Mouse (Mus musculus) forebrain, embryonic 11.5 days (tissue): ENCODE results near the gene Rhod. TPM values are rescaled to one million over a fixed set of nuclear protein-coding genes. Genes with fewer than 3 reads are reported as not detected.
"Not testable (repeated sequence)": the region's sequence is repeated elsewhere in the genome, so short reads cannot be mapped to it uniquely, and the experiment has no call there.

Experiments
- ATAC-seq: fragments of 200-750 bp; cut with Nextera tagmentation; replicated peaks from 2 replicates; pipeline ENCODE4 v1.8.0; 2017; ENCODE audit warnings: moderate TSS enrichment; ENCODE audit not compliant: low FRiP score
- DNase-seq: peaks from one replicate; pipeline ENCODE4 v3.0.0-alpha.2; 2017; ENCODE audit warnings: low spot score
- H3K27ac ChIP-seq: fragments of 300-500 bp; sonication (generic); 2 replicates; pipeline ENCODE4 v1.5.1; 2014; ENCODE audit warnings: low read depth, low read length
- H3K27me3 ChIP-seq: fragments of 300-500 bp; sonication (generic); 2 replicates; pipeline ENCODE4 v1.6.1; 2014; ENCODE audit warnings: mild to moderate bottlenecking, low read length, mixed read lengths; ENCODE audit not compliant: control insufficient read depth, insufficient read depth
- H3K36me3 ChIP-seq: fragments of 300-500 bp; sonication (generic); 2 replicates; pipeline ENCODE4 v1.6.1; 2014; ENCODE audit warnings: mild to moderate bottlenecking, low read length, moderate library complexity, mixed read lengths; ENCODE audit not compliant: control insufficient read depth, insufficient read depth
- H3K4me1 ChIP-seq: fragments of 300-500 bp; sonication (generic); replicated peaks from 2 replicates; pipeline ENCODE4 v1.6.1; 2014; ENCODE audit warnings: low read length, mixed read lengths; ENCODE audit not compliant: control insufficient read depth, insufficient read depth
- H3K4me2 ChIP-seq: fragments of 300-500 bp; sonication (generic); 2 replicates; pipeline ENCODE4 v1.6.1; 2014; ENCODE audit warnings: low read depth, mild to moderate bottlenecking, low read length, moderate library complexity, mixed read lengths; ENCODE audit not compliant: severe bottlenecking
- H3K4me3 ChIP-seq: fragments of 300-500 bp; sonication (generic); 2 replicates; pipeline ENCODE4 v1.5.1; 2014; ENCODE audit warnings: low read depth, low read length
- H3K9ac ChIP-seq: fragments of 300-500 bp; sonication (generic); 2 replicates; pipeline ENCODE4 v1.6.1; 2014; ENCODE audit warnings: low read length
- H3K9me3 ChIP-seq: fragments of 300-500 bp; sonication (generic); 2 replicates; pipeline ENCODE4 v1.6.1; 2016; ENCODE audit warnings: low read length, mixed read lengths; ENCODE audit not compliant: control insufficient read depth
- WGBS: fragments of 180-500 bp; shearing (Covaris S2); extraction: QIAGEN DNeasy Blood & Tissue Kit; methylation state at CpG from one replicate; pipeline ENCODE4 v1.1.7; 2014; 5-methylcytosine and 5-hydroxymethylcytosine counted together
- polyA plus RNA-seq: library from polyadenylated mRNA; unstranded; fragments of >200 nt; fragmentation: Nextera tagmentation; extraction: Ambion mirVana; gene quantifications from 2 replicates; pipeline ENCODE4 v1.2.1, GENCODE M21; 2014

The Rhod gene
- polyA plus RNA-seq, 1 experiment from 2014 or later: 10.9 TPM

- Histone ChIP-seq H3K4me1 (peaks cover 4% of the 10 kb centered on the region; the same call in 1 of the 2 replicates), H3K9me3 (no peaks in the 10 kb centered on the region), H3K27me3 (no peaks in the 10 kb centered on the region), H3K4me2 (peak overlapping the region; percentile 88), H3K4me3 (peak overlapping the region; percentile 100), H3K27ac (peak overlapping the region; percentile 90), H3K9ac (peak overlapping the region; percentile 98), H3K36me3 (no peaks in the 10 kb centered on the region)
- WGBS: 1% methylated on average over 65 of the region's 90 CpGs
- ATAC-seq (peak; percentile 92), DNase-seq (peak; percentile 100)
Measured at GRCm38 (mm10) chr19:4396998-4397797, 42.0 kb downstream of the Rhod start.

DNA sequence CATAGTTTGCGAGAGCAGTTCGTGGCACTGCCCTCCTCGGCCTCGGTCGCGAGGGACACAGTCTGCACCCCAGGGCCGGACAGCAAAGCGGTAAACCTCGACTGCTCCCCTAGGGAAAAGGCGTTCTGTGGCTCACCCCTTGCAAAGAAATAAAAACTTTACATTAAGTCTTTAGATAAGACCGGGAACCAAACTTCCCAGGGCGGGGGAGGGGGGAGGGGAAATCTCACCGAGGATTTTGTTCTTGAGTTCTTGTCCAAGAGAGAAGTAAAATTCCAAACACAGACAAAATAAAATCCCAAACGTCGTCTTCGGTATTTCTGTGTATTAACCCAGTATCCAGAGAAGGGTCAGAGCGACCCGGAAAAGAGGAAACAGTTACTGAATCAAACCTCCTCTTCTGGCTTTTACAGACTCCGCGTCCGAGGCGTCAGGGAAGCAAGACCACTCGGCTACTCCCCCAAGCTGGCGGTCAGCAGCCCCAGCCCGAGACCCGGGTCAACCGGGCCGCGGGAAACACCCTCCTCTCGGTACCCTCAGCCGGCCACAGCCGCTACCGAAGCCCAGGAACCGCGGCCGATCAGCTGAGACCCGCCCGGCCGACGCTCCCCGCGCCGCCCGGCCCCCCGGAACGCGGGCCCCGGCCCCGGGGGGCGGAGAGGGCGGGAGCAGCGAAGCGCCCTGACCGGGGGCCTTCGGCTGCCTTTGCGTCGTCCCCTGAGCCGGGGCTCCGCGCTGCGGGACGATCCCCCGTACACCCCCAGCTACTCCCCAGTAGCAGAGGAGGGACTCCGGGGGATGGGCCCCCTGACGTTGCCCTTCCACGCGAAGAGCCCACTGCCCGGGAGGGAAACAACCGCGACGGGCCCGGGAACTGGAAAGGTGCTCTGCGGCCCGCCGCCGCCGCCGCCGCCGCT is 42.9 kb downstream of the Rhod start:
- ATAC-seq (peak; percentile 54), DNase-seq (peak; percentile 68)
- Histone ChIP-seq H3K4me2 (peak overlapping the region; percentile 55), H3K27ac (peak overlapping the region; percentile 90), H3K9ac (peak overlapping the region; percentile 98), H3K4me1 (peaks cover 4% of the 10 kb centered on the region; the same call in 1 of the 2 replicates), H3K27me3 (no peaks in the 10 kb centered on the region), H3K36me3 (no peaks in the 10 kb centered on the region), H3K4me3 (peak overlapping the region; percentile 100), H3K9me3 (no peaks in the 10 kb centered on the region)
- WGBS: under 1% methylated on average over 79 of the region's 80 CpGs

GRCm38 (mm10) chr19:4387276-4387675 is 52.0 kb downstream of the Rhod start:
- H3K4me1 ChIP-seq: no peaks in the 10 kb centered on the region
- no peaks in the 10 kb centered on the region for H3K9me3 ChIP-seq
- no peaks in the 10 kb centered on the region for H3K36me3 ChIP-seq
- ATAC-seq (no peak), DNase-seq (no peak)
- no peak overlapping the region for H3K9ac ChIP-seq
- H3K27me3 ChIP-seq: no peaks in the 10 kb centered on the region
- no peak overlapping the region for H3K27ac ChIP-seq
- no peak overlapping the region for H3K4me3 ChIP-seq
- H3K4me2 ChIP-seq: no peak overlapping the region

GRCm38 (mm10) chr19:4385026-4385425 is 54.2 kb downstream of the Rhod start:
- Histone ChIP-seq H3K4me2 (no peak overlapping the region), H3K27me3 (no peaks in the 10 kb centered on the region), H3K36me3 (no peaks in the 10 kb centered on the region), H3K27ac (no peak overlapping the region), H3K4me1 (no peaks in the 10 kb centered on the region), H3K4me3 (no peak overlapping the region), H3K9me3 (no peaks in the 10 kb centered on the region), H3K9ac (no peak overlapping the region)
- DNase-seq (no peak), ATAC-seq (no peak)
- 82% methylated on average over 4 of the region's 4 CpGs for WGBS

DNA sequence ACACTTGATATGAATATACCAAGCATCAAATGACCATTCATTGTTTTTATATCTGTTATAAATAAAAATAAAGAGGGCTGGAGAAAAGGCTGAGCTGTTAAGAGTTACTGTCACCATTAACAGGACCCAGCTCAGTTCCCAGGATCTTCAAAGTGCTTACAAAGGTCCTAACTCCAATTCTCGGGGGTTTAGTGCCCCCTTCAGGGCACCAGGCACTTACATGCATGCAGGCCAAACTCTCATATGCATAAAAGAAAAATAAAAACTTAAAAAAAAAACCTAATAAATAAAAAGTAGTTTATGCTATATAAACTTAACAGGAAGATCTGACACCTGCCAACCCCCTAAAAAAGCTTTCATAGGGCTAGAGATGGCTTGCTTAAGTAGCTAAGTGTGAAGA is 54.9 kb downstream of the Rhod start:
- Histone ChIP-seq H3K4me2 (no peak overlapping the region), H3K9me3 (no peaks in the 10 kb centered on the region), H3K27ac (no peak overlapping the region), H3K4me1 (no peaks in the 10 kb centered on the region), H3K9ac (no peak overlapping the region), H3K4me3 (no peak overlapping the region), H3K36me3 (no peaks in the 10 kb centered on the region), H3K27me3 (no peaks in the 10 kb centered on the region)
- 52% methylated on average over 1 of the region's 1 CpGs for WGBS
- DNase-seq (no peak), ATAC-seq (no peak)

GRCm38 (mm10) chr19:4383306-4383705 is 55.9 kb downstream of the Rhod start:
- Histone ChIP-seq H3K9ac (no peak overlapping the region), H3K4me3 (no peak overlapping the region), H3K4me2 (no peak overlapping the region), H3K27ac (no peak overlapping the region), H3K9me3 (no peaks in the 10 kb centered on the region), H3K36me3 (no peaks in the 10 kb centered on the region), H3K27me3 (no peaks in the 10 kb centered on the region), H3K4me1 (no peaks in the 10 kb centered on the region)
- DNase-seq (no peak), ATAC-seq (no peak)

- H3K9ac ChIP-seq, H3K4me3 ChIP-seq, H3K27ac ChIP-seq, DNase-seq, H3K4me1 ChIP-seq, H3K4me2 ChIP-seq, H3K36me3 ChIP-seq, ATAC-seq, H3K9me3 ChIP-seq, H3K27me3 ChIP-seq: not testable (repeated sequence)
- WGBS: 86% methylated on average over 1 of the region's 1 CpGs
Measured at GRCm38 (mm10) chr19:4382303-4382702, 56.9 kb downstream of the Rhod start.
